Mouse (Mus musculus) neural tube, embryonic 12.5 days (tissue): ENCODE measurements around the gene Phb. TPM values are rescaled to one million over a fixed set of nuclear protein-coding genes. Genes with fewer than 3 reads are reported as not detected.

ENCODE experiments used
- ATAC-seq: fragments of 200-750 bp; cut with Nextera tagmentation; 2 replicates; pipeline ENCODE4 v1.8.0; 2017; ENCODE audit warnings: low read depth, mild to moderate bottlenecking, moderate TSS enrichment, moderate library complexity; ENCODE audit not compliant: low FRiP score
- H3K27ac ChIP-seq: fragments of 300-500 bp; sonication (generic); 2 replicates; pipeline ENCODE4 v1.5.1; 2016
- H3K27me3 ChIP-seq: fragments of 300-500 bp; sonication (generic); replicated peaks from 2 replicates; pipeline ENCODE4 v1.6.1; 2016; ENCODE audit warnings: mild to moderate bottlenecking
- H3K36me3 ChIP-seq: fragments of 300-500 bp; sonication (generic); 2 replicates; pipeline ENCODE4 v1.6.1; 2016; ENCODE audit warnings: mild to moderate bottlenecking
- H3K4me1 ChIP-seq: fragments of 300-500 bp; sonication (generic); 2 replicates; pipeline ENCODE4 v1.6.1; 2016
- H3K4me2 ChIP-seq: fragments of 300-500 bp; sonication (generic); replicated peaks from 2 replicates; pipeline ENCODE4 v1.6.1; 2016; ENCODE audit warnings: mild to moderate bottlenecking
- H3K4me3 ChIP-seq: fragments of 300-500 bp; sonication (generic); 2 replicates; pipeline ENCODE4 v1.5.1; 2016
- H3K9ac ChIP-seq: fragments of 300-500 bp; sonication (generic); 2 replicates; pipeline ENCODE4 v1.6.1; 2016; ENCODE audit warnings: mild to moderate bottlenecking
- H3K9me3 ChIP-seq: fragments of 300-500 bp; sonication (generic); 2 replicates; pipeline ENCODE4 v1.6.1; 2016; ENCODE audit warnings: mild to moderate bottlenecking
- whole genome bisulfite sequencing: fragments of 180-500 bp; shearing (Covaris S2); methylation state at CpG from one replicate; pipeline ENCODE4 v1.1.7; 2016; 5-methylcytosine and 5-hydroxymethylcytosine counted together
- polyA plus RNA-seq: library from polyadenylated mRNA; unstranded; fragments of >200 nt; fragmentation: Nextera tagmentation; extraction: Ambion mirVana; gene quantifications from 2 replicates; pipeline ENCODE4 v1.2.1, GENCODE M21; 2016

Gene Phb
- polyA plus RNA-seq, 1 experiment from 2014 or later: 197 TPM

- H3K9ac ChIP-seq: no peak overlapping the region
- H3K27ac ChIP-seq: no peak overlapping the region
- no peaks in the 10 kb centered on the region for H3K27me3 ChIP-seq
- no peaks in the 10 kb centered on the region for H3K36me3 ChIP-seq
- no peaks in the 10 kb centered on the region for H3K9me3 ChIP-seq
- 79% methylated on average over 8 of the region's 8 CpGs for WGBS
- peaks cover 14% of the 10 kb centered on the region for H3K4me1 ChIP-seq
- H3K4me2 ChIP-seq: no peak overlapping the region
- H3K4me3 ChIP-seq: no peak overlapping the region
- ATAC-seq: no peak
Observed at GRCm38 (mm10) chr11:95716136-95716535, 49.4 kb downstream of the Phb start.

- Histone ChIP-seq H3K9ac (no peak overlapping the region), H3K4me2 (no peak overlapping the region), H3K4me3 (no peak overlapping the region), H3K4me1 (peaks cover 11% of the 10 kb centered on the region), H3K27ac (no peak overlapping the region), H3K36me3 (no peaks in the 10 kb centered on the region), H3K9me3 (no peaks in the 10 kb centered on the region), H3K27me3 (no peaks in the 10 kb centered on the region)
- WGBS: 94% methylated on average over 3 of the region's 3 CpGs
- no peak for ATAC-seq
Observed at GRCm38 (mm10) chr11:95719356-95719755, 52.6 kb downstream of the Phb start.

DNA sequence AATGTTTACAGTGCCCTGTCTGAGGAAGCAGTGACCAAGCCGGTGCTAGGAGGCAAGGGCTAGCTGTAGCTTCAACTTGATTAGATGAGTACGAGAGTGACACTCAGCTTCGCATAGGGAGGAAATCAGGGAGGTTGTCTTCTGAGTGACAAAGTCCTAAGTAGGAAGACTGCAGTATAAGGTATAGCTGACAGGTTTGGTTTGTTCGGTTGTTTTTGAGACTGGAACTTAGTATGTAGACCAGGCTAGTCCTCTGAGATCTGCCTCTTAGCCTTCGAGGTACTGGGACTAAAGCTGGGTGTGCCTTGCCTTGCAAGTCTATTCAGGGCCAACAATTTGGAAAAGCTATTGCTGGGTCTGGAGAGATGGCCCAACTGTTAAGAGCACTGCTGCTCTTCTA, 56.5 kb downstream of the Phb start, which contains the start of gene B130006D01Rik:
Gene B130006D01Rik (plus strand): TSS at position 301 of the 400 bp plus-strand sequence.
- Histone ChIP-seq H3K4me3 (no peak within 1 kb of the TSS), H3K4me2 (no peak within 1 kb of the TSS), H3K36me3 (no peaks in the 10 kb centered on the region), H3K9me3 (no peaks in the 10 kb centered on the region), H3K27me3 (no peaks in the 10 kb centered on the region), H3K27ac (no peak within 1 kb of the TSS), H3K9ac (no peak within 1 kb of the TSS), H3K4me1 (no peaks in the 10 kb centered on the region)
- ATAC-seq: no peak
- 97% methylated on average over 5 of the region's 5 CpGs for WGBS

DNA sequence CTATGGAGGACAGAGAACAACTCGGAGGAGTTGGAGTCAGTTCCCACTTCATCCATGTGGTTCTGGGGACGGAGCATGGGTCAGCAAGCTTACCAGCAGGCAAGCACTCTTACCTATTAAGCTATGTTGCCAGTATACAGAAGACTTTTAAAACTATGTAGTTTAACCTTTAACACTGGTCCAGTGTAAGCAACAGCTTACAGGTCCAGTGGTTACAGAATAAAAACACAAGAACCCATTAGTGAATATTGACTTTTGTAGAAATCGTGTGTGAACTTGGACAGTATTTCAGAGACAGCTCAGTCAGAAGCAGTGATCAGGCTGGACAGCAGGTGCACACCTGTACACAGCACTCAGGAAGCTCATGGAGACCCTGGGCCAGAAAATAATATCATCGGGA, 57.7 kb downstream of the Phb start:
- Histone ChIP-seq H3K27me3 (no peaks in the 10 kb centered on the region), H3K4me1 (no peaks in the 10 kb centered on the region), H3K9ac (no peak overlapping the region), H3K36me3 (no peaks in the 10 kb centered on the region), H3K4me3 (no peak overlapping the region), H3K4me2 (no peak overlapping the region), H3K9me3 (no peaks in the 10 kb centered on the region), H3K27ac (no peak overlapping the region)
- ATAC-seq: no peak
- WGBS: 91% methylated on average over 4 of the region's 4 CpGs

- H3K9ac ChIP-seq: no peak overlapping the region
- WGBS: 88% methylated on average over 4 of the region's 4 CpGs
- no peaks in the 10 kb centered on the region for H3K36me3 ChIP-seq
- no peak overlapping the region for H3K27ac ChIP-seq
- H3K4me2 ChIP-seq: no peak overlapping the region
- no peaks in the 10 kb centered on the region for H3K27me3 ChIP-seq
- no peaks in the 10 kb centered on the region for H3K4me1 ChIP-seq
- no peak overlapping the region for H3K4me3 ChIP-seq
- no peaks in the 10 kb centered on the region for H3K9me3 ChIP-seq
- no peak for ATAC-seq
Observed at GRCm38 (mm10) chr11:95726156-95726555, 59.4 kb downstream of the Phb start.

GRCm38 (mm10) chr11:95727947-95728346, 61.2 kb downstream of the Phb start:
- no peaks in the 10 kb centered on the region for H3K27me3 ChIP-seq
- no peak overlapping the region for H3K9ac ChIP-seq
- no peak overlapping the region for H3K27ac ChIP-seq
- H3K4me3 ChIP-seq: no peak overlapping the region
- no peaks in the 10 kb centered on the region for H3K36me3 ChIP-seq
- H3K9me3 ChIP-seq: no peaks in the 10 kb centered on the region
- WGBS: 92% methylated on average over 5 of the region's 5 CpGs
- H3K4me1 ChIP-seq: no peaks in the 10 kb centered on the region
- no peak overlapping the region for H3K4me2 ChIP-seq
- ATAC-seq: no peak

DNA sequence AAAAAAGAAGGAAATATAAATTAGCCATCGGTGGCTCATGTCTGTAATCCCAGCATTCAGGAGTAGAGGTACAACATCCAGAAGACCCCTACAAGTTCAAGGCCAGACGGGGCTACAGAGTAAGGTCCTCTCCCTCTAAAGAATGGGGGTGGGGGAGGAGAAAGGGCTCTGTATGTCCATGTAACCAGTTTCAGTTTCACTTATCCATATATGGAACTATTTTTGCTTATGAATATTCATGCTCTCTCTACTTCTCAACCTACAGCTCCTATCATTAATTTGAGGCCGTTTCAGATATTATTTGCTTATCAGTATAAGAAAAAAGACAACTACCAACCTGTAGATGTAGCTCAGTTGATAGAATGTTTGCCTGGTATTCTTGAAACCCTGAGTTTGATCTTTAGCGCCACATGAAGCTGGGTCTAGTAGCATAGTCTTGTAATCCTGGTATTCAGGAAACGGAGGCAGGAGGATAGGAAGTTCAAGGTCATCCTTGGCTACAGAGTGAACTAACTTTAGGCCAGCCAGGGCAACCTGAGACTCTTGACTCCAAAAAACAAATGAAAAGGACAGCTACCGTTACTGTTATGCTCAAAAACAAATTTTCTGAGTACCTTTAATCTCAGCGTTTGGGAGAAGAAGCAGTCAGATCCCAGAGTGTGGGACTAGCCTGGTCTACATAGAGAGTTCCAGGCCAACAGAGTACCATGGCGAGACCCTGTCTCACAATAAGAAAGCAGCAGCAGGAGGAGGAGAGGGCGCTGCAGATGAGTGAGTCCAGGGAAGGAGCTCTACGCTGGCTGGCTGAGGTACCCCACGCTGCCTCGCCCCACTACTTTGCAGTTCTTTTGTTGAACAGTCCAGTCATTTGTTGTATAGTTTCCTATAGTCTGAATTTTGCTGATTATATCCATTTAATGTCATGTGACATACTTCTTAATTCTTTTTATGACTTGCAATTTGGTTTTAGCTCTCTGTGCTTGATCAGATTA, 62.5 kb downstream of the Phb start:
- H3K36me3 ChIP-seq: no peaks in the 10 kb centered on the region
- H3K27me3 ChIP-seq: no peaks in the 10 kb centered on the region
- no peaks in the 10 kb centered on the region for H3K4me1 ChIP-seq
- no peak for ATAC-seq
- no peak overlapping the region for H3K9ac ChIP-seq
- H3K27ac ChIP-seq: no peak overlapping the region
- no peak overlapping the region for H3K4me3 ChIP-seq
- H3K4me2 ChIP-seq: no peak overlapping the region
- WGBS: 85% methylated on average over 12 of the region's 12 CpGs
- no peaks in the 10 kb centered on the region for H3K9me3 ChIP-seq

Other genes starting within 250 kb of the Phb start
- 0.49 and 0.55 TPM in 2 replicates for gene Nxph3, start 152.4 kb upstream of the Phb start, polyA plus RNA-seq
- gene Ngfr, start 79.2 kb upstream of the Phb start, polyA plus RNA-seq: 106 and 125 TPM in 2 replicates
- 26.1 and 29.9 TPM in 2 replicates for gene Zfp652, start 45.7 kb downstream of the Phb start, polyA plus RNA-seq
- gene B130006D01Rik, start 56.6 kb downstream of the Phb start, polyA plus RNA-seq: 1.7 and 2.0 TPM in 2 replicates
- not detected in 2 replicates for gene Phospho1, start 157.5 kb downstream of the Phb start, polyA plus RNA-seq
- gene Gngt2, start 170.3 kb downstream of the Phb start, polyA plus RNA-seq: 4.9 and 5.3 TPM in 2 replicates
- 3.1 and 4.7 TPM in 2 replicates for gene Abi3, start 175.5 kb downstream of the Phb start, polyA plus RNA-seq
- gene B4galnt2, start 247.9 kb downstream of the Phb start, polyA plus RNA-seq: 0.11 TPM in 1 of 2 replicates, not detected in the other